Mouse (Mus musculus) hindbrain, embryonic 10.5 days (tissue): ENCODE measurements at regions not wholly inside any gene's neighbourhood (a gene's known extent, or its start where the extent isn't known, plus 50 kb on each side); places are given as distances from the start of the nearest gene placed in this dataset.

ENCODE experiments used
- DNase-seq: peaks from one replicate; pipeline ENCODE4 v3.0.0-alpha.2; 2017; ENCODE audit warnings: low spot score
- H3K27ac ChIP-seq: fragments of 300-500 bp; sonication (generic); 2 replicates; pipeline ENCODE4 v1.5.1; 2016; ENCODE audit warnings: mild to moderate bottlenecking, moderate library complexity
- H3K27me3 ChIP-seq: fragments of 300-500 bp; sonication (generic); 2 replicates; pipeline ENCODE4 v1.6.1; 2016; ENCODE audit warnings: mild to moderate bottlenecking; ENCODE audit not compliant: poor library complexity, insufficient read depth, severe bottlenecking
- H3K36me3 ChIP-seq: fragments of 300-500 bp; sonication (generic); 2 replicates; pipeline ENCODE4 v1.6.1; 2016; ENCODE audit warnings: mild to moderate bottlenecking, moderate library complexity
- H3K4me1 ChIP-seq: fragments of 300-500 bp; sonication (generic); replicated peaks from 2 replicates; pipeline ENCODE4 v1.6.1; 2016; ENCODE audit warnings: mild to moderate bottlenecking
- H3K4me3 ChIP-seq: fragments of 300-500 bp; sonication (generic); 2 replicates; pipeline ENCODE4 v1.5.1; 2016; ENCODE audit warnings: mild to moderate bottlenecking, moderate library complexity
- H3K9me3 ChIP-seq: fragments of 300-500 bp; sonication (generic); 2 replicates; pipeline ENCODE4 v1.6.1; 2016; ENCODE audit warnings: mild to moderate bottlenecking, moderate library complexity
- WGBS: fragments of 180-500 bp; shearing (Covaris S2); methylation state at CpG from one replicate; pipeline ENCODE4 v1.1.7; 2016; 5-methylcytosine and 5-hydroxymethylcytosine counted together

DNA sequence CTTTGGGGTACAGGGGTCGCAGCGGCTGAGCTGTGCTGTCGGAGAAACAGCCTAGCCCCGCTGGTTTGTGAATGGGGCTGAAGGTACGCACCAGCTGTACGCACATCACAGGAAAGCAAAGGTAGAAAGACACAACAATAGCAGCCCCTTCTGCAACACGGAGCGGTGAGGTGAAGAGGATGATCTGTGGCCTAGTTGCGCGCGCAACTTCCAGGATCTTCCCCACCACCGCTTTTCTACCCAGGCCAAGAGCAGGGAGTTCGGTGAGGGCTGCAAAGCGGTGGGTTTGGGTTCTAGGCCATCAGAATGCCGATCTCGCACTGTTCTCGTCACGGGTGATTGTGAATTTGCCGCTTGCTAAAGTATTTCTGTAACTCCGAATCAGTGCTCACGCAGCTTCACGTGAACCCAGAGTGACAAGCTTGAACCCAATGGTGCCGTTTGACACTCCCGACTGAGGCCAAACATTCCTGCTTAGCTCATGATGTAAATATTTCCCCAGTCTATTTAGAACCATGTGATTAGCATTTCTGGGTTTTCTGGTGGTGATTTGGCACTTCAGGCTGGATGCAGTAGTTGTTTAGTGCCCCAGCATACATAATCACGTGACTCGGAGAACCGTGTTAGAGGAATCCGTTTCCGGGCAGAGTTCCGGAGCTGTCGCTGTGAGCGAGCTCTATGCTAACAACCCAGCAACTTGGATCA lies 54.7 kb downstream of the Cryaa start:
- Histone ChIP-seq H3K4me3 (no peak overlapping the region), H3K36me3 (no peaks in the 10 kb centered on the region), H3K27me3 (no peaks in the 10 kb centered on the region), H3K9me3 (no peaks in the 10 kb centered on the region), H3K4me1 (peaks cover 42% of the 10 kb centered on the region), H3K27ac (no peak overlapping the region)
- no peak for DNase-seq
- 90% methylated on average over 32 of the region's 32 CpGs for WGBS

GRCm38 (mm10) chr17:31734521-31734920 lies 56.9 kb downstream of the Cryaa start:
- peak overlapping the region; percentile 18; the same call in 1 of the 2 replicates for H3K27ac ChIP-seq
- no peaks in the 10 kb centered on the region for H3K9me3 ChIP-seq
- WGBS: 31% methylated on average over 7 of the region's 7 CpGs
- no peak for DNase-seq
- no peaks in the 10 kb centered on the region for H3K27me3 ChIP-seq
- H3K36me3 ChIP-seq: no peaks in the 10 kb centered on the region
- peaks cover 34% of the 10 kb centered on the region for H3K4me1 ChIP-seq
- no peak overlapping the region for H3K4me3 ChIP-seq

GRCm38 (mm10) chr17:31736716-31737115 lies 59.1 kb downstream of the Cryaa start:
- H3K36me3 ChIP-seq: no peaks in the 10 kb centered on the region
- no peaks in the 10 kb centered on the region for H3K9me3 ChIP-seq
- H3K4me3 ChIP-seq: no peak overlapping the region
- DNase-seq: no peak
- WGBS: 82% methylated on average over 6 of the region's 6 CpGs
- no peaks in the 10 kb centered on the region for H3K27me3 ChIP-seq
- H3K27ac ChIP-seq: no peak overlapping the region
- peaks cover 38% of the 10 kb centered on the region for H3K4me1 ChIP-seq

- H3K27me3 ChIP-seq: no peaks in the 10 kb centered on the region
- H3K4me1 ChIP-seq: peaks cover 32% of the 10 kb centered on the region
- H3K9me3 ChIP-seq: no peaks in the 10 kb centered on the region
- DNase-seq: no peak
- no peak overlapping the region for H3K27ac ChIP-seq
- 69% methylated on average over 3 of the region's 3 CpGs for WGBS
- no peak overlapping the region for H3K4me3 ChIP-seq
- H3K36me3 ChIP-seq: no peaks in the 10 kb centered on the region
Observed at GRCm38 (mm10) chr17:31738249-31738648, 60.6 kb downstream of the Cryaa start.

GRCm38 (mm10) chr17:31739586-31739985 lies 62.0 kb downstream of the Cryaa start:
- 63% methylated on average over 11 of the region's 11 CpGs for WGBS
- Histone ChIP-seq H3K4me3 (no peak overlapping the region), H3K27me3 (no peaks in the 10 kb centered on the region), H3K27ac (no peak overlapping the region; the same call in 1 of the 2 replicates), H3K36me3 (no peaks in the 10 kb centered on the region), H3K4me1 (peaks cover 26% of the 10 kb centered on the region), H3K9me3 (no peaks in the 10 kb centered on the region)
- DNase-seq: no peak

DNA sequence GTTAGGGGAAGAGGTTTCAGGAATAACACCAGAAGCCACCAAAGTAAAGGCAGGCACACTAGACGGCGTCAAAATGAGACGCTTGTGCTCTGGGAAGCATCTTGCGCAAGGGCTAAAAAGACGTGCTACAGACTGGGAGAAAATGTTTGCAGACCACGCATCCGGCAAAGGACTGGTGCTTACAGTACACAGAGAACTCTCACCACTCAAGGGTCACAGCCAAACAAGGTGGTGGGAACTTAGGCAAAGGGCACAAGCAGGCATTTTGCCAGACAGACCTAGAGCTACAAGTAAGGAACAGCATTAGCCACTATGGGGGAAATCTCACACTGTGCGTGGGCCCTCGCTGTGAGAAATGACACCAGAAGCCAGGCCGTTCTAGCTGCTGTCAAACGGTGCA lies 62.5 kb downstream of the Cryaa start:
- no peak for DNase-seq
- Histone ChIP-seq H3K9me3 (no peaks in the 10 kb centered on the region), H3K27me3 (no peaks in the 10 kb centered on the region), H3K36me3 (no peaks in the 10 kb centered on the region), H3K27ac (no peak overlapping the region), H3K4me3 (no peak overlapping the region), H3K4me1 (peaks cover 22% of the 10 kb centered on the region)
- 79% methylated on average over 11 of the region's 11 CpGs for WGBS

- Histone ChIP-seq H3K4me1 (peaks cover 40% of the 10 kb centered on the region), H3K27ac (no peak overlapping the region), H3K36me3 (no peaks in the 10 kb centered on the region), H3K4me3 (no peak overlapping the region), H3K9me3 (no peaks in the 10 kb centered on the region), H3K27me3 (no peaks in the 10 kb centered on the region)
- 90% methylated on average over 4 of the region's 4 CpGs for WGBS
- no peak for DNase-seq
Observed at GRCm38 (mm10) chr17:31743656-31744055, 66.0 kb downstream of the Cryaa start.

DNA sequence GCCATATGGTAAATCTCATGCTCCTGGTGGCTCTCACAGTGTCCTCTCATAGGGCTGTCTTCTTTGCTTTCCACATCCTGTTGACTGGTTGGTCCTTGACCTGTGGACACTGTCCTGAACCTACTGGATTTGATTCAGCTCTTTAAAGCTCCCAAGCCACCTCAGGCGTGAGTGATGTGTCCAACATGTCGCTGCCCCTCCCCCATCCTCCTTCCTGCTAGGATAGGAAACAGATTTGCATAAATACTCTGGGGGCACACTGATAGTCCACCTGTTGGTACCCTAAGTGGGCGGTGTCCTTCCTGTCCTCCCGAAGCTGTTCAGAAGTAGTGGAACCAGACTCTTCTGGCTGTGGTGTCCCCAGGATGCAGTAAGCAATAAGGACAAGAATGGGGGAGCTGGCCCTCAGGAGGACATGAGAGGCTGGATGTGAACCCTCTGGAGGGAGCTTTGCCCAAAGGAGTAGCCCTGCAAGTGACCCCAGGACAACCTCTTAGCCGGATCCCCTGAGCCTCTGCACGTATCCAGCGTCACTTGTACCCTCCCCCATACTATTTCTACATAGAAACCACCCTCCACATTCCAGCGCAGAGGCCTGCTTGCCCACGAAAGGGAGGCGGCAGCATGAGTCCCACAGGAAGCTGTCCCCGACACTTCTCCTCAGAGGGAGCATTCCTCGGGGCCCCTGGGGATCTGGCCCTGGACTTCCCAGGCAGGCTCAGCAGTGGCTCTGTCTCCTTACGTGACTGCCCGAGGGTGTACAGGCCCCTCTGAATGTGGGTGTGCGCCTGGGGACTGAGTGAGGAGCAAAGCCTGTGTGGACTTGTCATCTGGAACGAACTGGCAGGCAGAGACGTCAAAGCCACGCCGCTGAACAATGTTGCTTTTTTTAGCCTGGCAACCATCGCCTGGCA lies 68.8 kb downstream of the Cryaa start:
- peak; percentile 32 for DNase-seq
- H3K4me3 ChIP-seq: no peak overlapping the region
- no peaks in the 10 kb centered on the region for H3K27me3 ChIP-seq
- no peaks in the 10 kb centered on the region for H3K9me3 ChIP-seq
- H3K27ac ChIP-seq: peak overlapping the region; percentile 60
- WGBS: 51% methylated on average over 20 of the region's 20 CpGs
- peaks cover 20% of the 10 kb centered on the region for H3K4me1 ChIP-seq
- no peaks in the 10 kb centered on the region for H3K36me3 ChIP-seq

DNA sequence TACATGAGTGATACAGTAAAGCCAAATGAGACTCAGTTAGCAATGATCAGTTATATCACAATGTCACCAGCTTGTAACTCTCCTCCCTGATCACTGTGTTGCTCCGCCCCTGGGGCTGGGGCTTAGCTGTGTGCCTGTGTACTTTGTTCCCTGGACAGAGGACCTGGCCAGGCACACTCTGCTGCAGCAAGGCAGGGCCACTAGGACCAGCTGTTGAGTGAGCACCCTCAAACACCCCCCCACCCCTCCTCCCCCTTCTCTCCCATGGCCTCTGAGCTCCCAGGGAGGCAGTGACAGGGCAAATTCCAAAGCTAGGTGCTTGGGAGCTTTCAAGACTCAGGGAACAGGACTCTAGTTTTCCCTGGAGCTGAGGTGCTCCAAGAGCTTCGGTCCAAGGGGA lies 70.0 kb downstream of the Cryaa start:
- Histone ChIP-seq H3K9me3 (no peaks in the 10 kb centered on the region), H3K27ac (no peak overlapping the region), H3K36me3 (no peaks in the 10 kb centered on the region), H3K4me1 (peaks cover 18% of the 10 kb centered on the region), H3K4me3 (no peak overlapping the region), H3K27me3 (no peaks in the 10 kb centered on the region)
- 89% methylated on average over 2 of the region's 2 CpGs for WGBS
- DNase-seq: no peak

DNA sequence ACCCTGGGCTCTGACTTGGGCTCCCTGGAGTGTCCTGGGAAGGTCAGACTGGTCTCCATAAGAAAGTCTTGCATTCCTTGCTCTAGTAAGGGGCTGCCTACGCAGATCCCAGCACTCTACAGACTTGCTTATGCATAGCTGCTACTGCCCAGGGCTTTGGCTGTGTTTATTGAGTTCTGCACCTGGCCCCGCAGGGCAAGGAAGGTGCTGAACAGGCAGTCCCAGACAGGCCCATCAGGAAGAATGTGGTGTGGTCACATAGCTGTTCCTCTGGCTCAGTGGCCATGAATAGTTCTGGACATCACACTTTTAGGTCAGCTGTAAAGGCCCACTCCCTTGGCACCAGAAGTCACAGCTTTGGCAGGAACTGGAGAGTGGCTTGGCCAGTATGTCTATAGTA lies 70.6 kb downstream of the Cryaa start:
- Histone ChIP-seq H3K27me3 (no peaks in the 10 kb centered on the region), H3K4me3 (no peak overlapping the region), H3K27ac (no peak overlapping the region), H3K9me3 (no peaks in the 10 kb centered on the region), H3K4me1 (peaks cover 19% of the 10 kb centered on the region), H3K36me3 (no peaks in the 10 kb centered on the region)
- DNase-seq: no peak
- 72% methylated on average over 2 of the region's 2 CpGs for WGBS

- H3K4me1 ChIP-seq: peaks cover 27% of the 10 kb centered on the region
- DNase-seq: no peak
- H3K4me3 ChIP-seq: no peak overlapping the region
- H3K36me3 ChIP-seq: no peaks in the 10 kb centered on the region
- no peak overlapping the region for H3K27ac ChIP-seq
- WGBS: 88% methylated on average over 6 of the region's 6 CpGs
- H3K9me3 ChIP-seq: no peaks in the 10 kb centered on the region
- no peaks in the 10 kb centered on the region; the same call in 1 of the 2 replicates for H3K27me3 ChIP-seq
Observed at GRCm38 (mm10) chr17:31748971-31749370, 71.4 kb downstream of the Cryaa start.

DNA sequence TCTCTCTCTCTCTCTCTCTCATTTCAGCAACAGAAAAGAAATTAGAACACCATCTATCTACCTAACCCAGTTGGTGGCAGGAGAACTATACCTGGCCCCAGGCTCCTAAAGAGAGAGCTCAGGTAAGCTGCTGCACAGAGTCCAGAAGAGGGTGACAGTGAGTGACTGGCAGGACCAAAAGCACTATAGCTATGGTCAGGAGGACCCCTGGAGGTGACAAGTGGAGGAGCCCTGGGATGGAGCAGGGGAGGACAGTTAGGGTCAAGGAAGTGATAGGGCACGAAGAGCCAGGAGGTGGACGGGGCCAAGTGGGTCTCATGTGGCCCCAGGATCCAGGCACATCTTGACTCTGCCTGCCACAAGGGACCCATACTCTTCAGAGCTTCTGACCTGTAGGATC lies 73.7 kb downstream of the Cryaa start:
- no peak for DNase-seq
- H3K36me3 ChIP-seq: no peaks in the 10 kb centered on the region
- no peak overlapping the region for H3K27ac ChIP-seq
- no peak overlapping the region for H3K4me3 ChIP-seq
- WGBS: 75% methylated on average over 2 of the region's 2 CpGs
- H3K27me3 ChIP-seq: no peaks in the 10 kb centered on the region; the same call in 1 of the 2 replicates
- peaks cover 20% of the 10 kb centered on the region for H3K4me1 ChIP-seq
- peaks cover 6% of the 10 kb centered on the region; the same call in 1 of the 2 replicates for H3K9me3 ChIP-seq
